Mouse (Mus musculus): ENCODE results near the gene Abcc5.

GRCm38 (mm10) chr16:20427566-20427965, 1.4 kb upstream of the Abcc5 start:
- TF ChIP-seq CTCF (IDR thresholded peaks at IDR 0.05; ENCODE audit: insufficient read depth, low read length) (no peak), POLR2A (IDR thresholded peaks at IDR 0.05; ENCODE audit: borderline replicate concordance, extremely low read depth, low read depth, low read length) (no peak)

Measured in lung, adult 2 months (tissue).